Mouse (Mus musculus) mouse embryonic stem cell (cell line): Measurements from ENCODE around the gene Fbn1.

Experiments
- in situ Hi-C, 2 experiments: fragments of 300-500 bp; cut with MboI; formaldehyde crosslinking; loops; 1 replicate in 1 of 2; 3 replicates in 1 of 2; pipeline ENCODE4 v1.14.3; 2019 to 2020; ENCODE audit warnings: low sequenced_read_pairs in 2 of 2, low pct_unique_long_range_greater_than_20kb in 1 of 2, mixed read lengths in 1 of 2; ENCODE audit not compliant: unreplicated experiment in 1 of 2

Gene Fbn1

GRCm38 (mm10) chr2:125418546-125418945 is 89.2 kb downstream of the Fbn1 start:
- in situ Hi-C loops, result no loop called here

GRCm38 (mm10) chr2:125416541-125417245 is 91.1 kb downstream of the Fbn1 start:
- in situ Hi-C loops, result no loop called here

DNA sequence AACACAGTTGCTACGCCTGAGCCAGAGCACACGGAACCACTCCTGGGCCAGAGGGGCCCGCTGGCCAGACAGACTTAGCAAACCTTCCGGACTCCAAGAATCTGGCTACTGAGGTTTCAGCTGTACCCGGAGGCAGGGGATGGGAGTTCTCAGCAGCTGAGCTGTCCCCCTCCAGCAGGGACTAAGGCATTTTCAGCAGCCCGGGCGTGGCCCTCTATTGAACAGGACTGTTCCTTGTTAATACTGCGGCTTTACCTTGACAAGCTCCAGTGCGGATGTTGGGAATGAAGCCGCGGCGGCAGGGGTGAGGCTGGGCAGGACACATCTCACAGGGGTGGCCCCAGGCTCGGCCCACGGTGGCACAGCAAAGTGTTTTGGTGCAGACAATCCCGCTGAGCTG is 95.4 kb downstream of the Fbn1 start:
- in situ Hi-C loops, result no loop called here

GRCm38 (mm10) chr2:125411777-125412176 is 96.0 kb downstream of the Fbn1 start:
- in situ Hi-C loops, result no loop called here

- in situ Hi-C loops, result no loop called here
These were observed 103.2 kb downstream of the Fbn1 start for GRCm38 (mm10) chr2:125404509-125405105.

GRCm38 (mm10) chr2:125402276-125402675 is 105.5 kb downstream of the Fbn1 start:
- in situ Hi-C loops, result no loop called here

DNA sequence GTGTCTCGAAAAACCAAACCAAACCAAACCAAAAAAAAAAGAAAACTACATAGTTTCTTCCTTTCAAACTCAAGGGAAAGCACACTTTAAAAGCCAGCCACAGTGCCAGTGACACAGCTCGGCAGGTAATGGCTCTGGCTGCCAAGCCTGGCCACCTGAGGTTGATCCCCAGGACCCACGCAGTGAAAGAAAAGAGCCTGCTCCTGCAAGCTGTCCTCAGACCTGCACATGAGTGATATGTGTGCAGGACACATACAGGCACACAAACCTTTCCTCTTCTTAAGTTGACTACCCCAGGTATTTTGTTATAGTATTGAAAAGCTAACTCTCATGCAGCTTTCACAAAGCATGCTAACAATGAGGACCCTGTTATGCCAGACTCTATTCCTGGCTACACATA is 107.7 kb downstream of the Fbn1 start:
- in situ Hi-C loops, result no loop called here

GRCm38 (mm10) chr2:125397796-125398195 is 110.0 kb downstream of the Fbn1 start:
- in situ Hi-C loops, result no loop called here

DNA sequence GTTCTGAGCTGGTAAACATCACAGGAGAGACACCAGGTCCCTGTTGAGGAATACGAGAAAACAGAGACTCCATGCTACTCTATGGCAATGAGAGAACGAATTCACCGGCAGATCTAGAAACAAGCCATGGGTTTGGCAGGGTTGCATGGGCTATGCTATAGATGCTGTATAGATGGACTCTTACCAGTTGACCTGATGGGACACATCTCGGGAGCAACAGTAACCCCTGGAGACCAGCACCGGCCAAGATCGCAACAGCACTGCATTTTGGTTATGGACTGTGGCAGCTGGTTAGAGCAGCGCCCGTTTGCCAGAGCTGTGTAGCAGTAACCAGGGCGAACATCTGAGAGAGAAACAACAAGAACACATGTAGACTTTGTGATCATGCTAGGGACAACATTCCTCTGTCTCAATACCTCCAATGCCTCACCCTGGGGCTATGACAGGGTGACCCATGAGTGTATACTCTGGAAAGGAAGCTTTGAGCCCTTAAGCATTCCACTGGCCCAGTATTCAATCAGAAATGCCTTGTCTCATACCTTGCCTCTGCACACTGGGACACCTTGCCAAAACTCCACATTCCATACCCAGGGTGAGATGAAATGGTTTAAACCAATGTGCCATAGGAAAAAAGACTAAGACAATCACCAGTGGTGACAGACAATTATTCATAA is 113.2 kb downstream of the Fbn1 start:
- in situ Hi-C loops, result no loop called here

DNA sequence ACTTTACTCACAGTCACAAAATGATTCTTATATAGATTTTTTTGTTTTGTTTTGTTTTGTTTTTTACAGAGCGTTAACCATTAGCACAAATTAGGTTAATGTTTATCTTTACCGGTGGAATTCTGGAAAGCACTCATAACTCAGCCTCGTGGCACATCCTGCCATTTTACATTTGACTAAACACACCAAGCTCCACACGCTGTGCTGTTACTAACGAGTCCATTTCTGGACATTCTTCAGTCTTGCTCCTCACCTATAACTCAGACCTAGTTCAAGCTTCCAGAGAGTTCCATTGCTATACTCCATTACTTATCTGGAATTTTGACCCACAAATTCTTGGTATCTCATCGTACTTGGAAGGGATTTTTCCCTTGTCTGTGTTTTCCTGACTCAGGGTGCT is 116.2 kb downstream of the Fbn1 start:
- in situ Hi-C loops, result no loop called here

DNA sequence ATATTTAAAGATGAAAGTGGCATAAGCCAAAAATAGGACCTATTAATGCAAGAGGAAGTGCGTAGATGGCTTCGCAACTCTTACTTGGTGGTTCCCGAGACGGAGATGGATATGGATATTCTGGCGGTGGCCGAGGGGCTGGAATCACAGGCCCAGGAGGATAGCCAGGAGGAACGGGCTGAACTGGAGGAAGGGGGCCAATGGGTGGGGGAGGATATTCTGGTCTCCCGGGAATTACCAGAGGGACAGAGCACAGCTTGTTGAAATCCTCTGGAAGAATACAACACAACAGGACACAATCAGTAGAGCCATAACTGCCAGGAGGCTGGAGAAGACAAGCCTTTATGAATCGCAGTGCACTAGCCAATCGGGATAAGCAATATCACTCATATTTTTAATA is 118.0 kb downstream of the Fbn1 start:
- in situ Hi-C loops, result no loop called here

DNA sequence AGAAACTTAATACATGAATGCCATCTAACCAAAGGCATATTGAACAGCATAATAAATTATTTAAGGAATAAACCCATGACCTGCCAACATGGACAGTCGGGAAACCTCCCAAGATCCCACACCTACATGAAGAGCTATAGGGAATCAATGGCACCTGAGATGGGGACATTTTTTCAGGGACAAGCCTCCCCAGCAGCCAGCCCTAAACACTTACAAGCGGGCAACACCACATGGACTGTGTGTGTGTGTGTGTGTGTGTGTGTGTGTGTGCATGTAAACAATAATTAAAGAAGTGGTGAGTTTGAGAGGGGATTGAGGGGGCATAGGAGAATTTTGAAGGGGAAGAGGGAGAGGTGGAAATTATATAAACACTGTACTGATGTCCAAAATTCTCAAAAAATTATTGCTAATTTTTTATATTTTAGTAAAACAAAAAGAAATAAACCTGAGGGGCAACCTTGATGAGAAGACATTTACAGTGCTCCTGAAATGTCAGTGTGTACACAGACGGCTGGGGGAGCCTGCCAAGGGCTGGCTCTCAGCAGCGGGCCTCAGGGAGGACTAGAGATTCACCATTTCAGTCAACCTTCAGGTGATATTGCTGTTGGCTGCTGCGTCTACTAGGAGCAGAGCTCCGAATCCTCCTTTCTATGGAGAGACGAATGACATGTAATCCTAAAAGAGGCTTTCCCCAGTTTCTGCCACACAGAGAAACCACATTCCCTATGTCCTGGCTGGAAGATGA is 121.4 kb downstream of the Fbn1 start:
- in situ Hi-C loops, result no loop called here

DNA sequence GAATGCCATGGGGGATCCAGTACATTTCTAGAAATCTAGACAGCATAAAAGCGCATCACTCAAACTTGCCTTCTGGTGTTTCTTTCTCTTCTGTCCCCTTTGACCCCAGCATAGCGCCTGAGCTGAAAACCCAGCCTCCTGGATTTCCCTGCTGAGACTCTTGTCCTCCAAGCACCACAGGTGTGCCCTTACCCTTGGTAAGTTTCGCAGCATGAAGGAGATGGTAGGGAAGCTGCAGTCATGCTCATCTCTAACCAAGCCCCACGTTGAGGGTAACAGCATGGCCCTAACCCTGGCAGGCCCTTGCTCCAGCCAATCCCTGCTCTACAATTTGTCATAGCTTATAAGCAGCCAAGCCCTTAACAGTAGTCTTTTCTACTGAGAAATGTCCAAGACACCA is 122.9 kb downstream of the Fbn1 start:
- in situ Hi-C loops, result no loop called here

- in situ Hi-C loops, result no loop called here
These were observed 123.4 kb downstream of the Fbn1 start for GRCm38 (mm10) chr2:125384415-125384814.

DNA sequence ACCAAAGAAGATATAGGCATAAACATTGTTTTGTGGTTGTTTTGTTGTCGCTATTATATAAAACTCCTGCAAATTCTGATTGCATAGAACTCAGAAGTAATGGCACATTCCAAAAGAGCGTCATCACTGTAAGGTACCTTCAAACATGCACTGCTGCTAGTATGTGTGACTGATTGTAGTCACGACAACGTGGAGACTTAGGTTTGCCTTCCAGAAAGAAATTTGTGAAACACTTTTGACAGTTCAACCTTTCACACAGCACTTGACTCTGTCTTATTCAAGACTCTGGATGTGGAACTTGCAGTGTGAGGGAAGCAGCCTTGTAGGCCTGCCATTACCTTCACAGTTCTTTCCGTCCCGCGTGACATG is 124.5 kb downstream of the Fbn1 start:
- in situ Hi-C loops, result no loop called here

GRCm38 (mm10) chr2:125382613-125383272 is 125.0 kb downstream of the Fbn1 start:
- in situ Hi-C loops, result no loop called here

DNA sequence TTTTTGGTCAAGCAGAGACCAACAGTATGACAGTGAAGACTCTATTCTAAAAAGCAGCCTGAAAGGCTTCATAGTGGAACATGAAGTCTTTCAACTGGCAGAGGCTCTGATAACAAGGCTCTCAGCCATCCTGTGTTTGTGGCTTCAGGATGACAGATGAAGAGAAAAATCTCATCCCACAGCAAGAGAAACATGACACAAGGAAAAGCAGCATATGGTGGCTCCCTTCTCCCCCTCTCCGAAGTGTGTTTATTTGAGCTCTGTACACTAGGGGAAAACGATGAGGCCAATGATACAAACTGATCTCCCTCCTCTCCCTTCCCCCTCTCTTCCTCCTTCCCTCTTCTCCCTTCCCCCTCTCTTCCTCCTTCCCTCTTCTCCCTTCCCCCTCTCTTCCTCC is 127.7 kb downstream of the Fbn1 start:
- in situ Hi-C loops, result no loop called here

DNA sequence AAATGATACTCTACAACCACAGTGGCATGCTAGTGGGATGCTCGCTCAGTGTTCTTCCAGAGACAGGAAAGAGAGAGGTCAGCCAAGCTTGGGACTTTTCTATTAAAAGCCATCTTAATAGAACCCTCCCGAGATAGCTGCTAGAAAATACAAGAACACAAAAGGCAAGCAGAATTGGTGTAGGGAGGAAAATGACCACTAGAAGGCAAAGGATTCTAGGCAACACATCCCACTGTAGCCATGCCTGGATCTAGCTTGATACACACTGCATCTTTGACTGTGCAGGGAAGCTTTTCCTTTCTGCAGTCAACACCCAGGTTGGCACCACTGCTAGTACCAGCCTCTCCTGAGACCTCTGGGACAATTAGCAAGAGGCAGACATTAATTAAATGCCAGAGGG is 128.6 kb downstream of the Fbn1 start:
- in situ Hi-C loops, result no loop called here

DNA sequence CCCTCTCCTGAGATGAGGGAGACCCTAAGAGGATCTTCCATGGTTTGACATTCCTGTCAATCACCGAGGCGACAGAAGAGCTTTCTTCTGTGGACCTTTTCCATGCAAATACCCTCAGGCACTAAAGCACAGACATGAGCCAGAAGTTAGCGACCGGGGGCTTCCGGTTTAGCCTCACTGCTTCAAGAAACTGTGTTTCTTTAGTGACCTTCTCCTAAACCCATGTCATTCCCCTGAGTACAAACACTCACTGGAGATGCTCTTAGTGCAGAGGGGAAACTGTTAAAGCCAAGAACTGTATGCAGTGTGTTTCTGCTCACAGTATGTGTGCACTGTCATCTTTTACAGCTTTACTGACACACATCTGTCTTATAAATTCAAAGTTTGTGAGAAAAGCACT is 131.9 kb downstream of the Fbn1 start:
- in situ Hi-C loops, result no loop called here
